Mouse (Mus musculus) layer of hippocampus, adult 11-12 months (tissue): ENCODE data around the gene Kng2.
"Not testable (repeated sequence)": the region's sequence is repeated elsewhere in the genome, so short reads cannot be mapped to it uniquely, and the experiment has no call there.

ENCODE experiments used
- DNase-seq: peaks from one replicate; pipeline ENCODE4 v3.0.0; 2022; ENCODE audit warnings: low spot score

Kng2 gene

DNA sequence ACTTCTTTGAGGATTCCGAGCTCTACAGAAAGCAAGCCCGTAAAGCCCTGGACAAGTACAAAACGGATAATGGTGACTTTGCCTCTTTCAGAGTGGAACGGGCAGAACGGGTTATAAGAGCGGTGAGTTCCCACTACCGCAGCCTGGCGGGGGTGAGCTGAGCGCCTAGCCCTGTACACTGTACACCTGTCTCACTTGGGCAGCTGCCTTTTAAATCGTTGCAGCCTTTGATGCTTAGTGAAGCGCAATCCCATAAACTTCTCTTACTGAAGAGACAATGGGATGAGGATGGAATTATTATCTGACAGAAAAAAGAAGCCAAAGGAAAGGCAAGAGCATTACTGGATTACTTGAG is 73.2 kb downstream of the Kng2 start:
- DNase-seq = no peak

DNA sequence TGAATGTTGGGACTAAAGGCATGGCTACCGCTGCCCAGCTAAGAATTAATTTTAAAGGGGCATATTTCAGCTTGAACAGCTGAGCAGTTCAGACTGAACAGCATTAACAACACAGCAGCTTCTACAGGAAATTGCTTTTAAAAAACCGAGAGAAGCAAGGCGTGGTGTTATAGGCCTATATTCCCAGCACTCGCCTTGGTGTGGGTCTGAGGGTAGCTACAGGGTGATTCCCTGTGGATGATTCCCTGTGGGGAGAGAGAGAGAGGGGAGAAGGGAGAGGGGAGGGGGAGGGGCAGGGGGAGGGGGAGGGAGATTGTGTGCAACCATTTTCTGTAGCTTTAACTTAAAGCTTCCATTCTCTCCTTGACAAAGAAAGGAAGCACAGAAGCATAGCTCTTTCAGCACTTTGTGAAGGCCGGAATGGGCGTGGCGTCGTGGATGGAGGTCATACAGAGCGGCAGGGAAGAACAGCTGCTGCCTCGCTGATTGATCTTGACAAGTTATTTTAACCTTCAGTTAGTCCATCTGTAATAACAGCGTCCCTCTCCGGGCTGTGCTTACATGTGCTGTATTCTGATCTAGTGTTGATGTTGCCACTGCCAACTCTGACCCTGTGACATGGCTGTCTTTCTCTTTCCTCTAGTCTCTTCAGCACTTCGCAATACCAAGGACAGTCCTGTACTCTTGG is 73.7 kb downstream of the Kng2 start:
- DNase-seq = no peak

DNA sequence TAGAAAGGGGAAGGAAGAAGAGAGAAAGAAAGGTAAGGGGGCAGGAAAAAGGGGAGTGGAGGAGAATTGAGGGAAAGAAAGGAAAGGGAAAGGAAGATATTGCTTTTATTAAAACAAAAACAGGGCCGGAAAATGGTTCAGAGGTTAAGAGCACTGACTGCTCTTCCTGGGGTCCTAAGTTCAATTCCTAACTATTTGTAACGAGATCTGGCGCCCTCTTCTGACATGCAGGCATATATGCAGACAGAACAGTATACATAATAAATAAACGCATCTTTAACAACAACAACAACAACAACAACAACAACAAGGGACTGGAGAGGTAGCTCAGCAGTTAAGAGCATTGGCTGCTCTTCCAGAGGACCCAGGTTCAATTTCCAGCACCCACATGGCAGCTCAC is 76.2 kb downstream of the Kng2 start:
- no peak for DNase-seq

DNA sequence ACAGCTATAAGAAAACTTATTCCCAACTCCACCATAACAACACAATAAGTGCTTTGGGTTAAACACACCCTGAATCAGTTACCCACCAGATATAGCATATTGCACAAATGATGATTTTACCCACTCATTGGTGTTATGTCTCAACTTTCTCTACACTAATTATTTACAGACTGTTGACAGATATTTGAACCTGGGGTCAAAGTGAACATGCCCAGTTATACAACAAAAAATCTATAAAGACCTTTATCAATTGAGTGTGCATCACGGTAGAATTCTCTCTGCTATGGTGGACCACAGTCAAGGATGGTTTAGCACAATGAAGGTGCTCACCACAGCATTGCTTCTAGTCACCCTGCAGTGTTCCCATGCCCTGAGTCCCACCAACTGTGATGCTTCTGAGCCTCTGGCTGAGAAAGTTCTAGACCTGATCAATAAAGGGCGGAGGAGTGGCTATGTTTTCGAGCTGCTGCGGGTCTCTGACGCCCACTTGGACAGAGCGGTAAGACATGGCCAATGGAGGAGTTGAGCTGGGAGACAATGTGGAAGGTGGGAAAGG is 78.4 kb downstream of the Kng2 start, which contains the start of gene Hrg:
Gene Hrg (plus strand): TSS at position 233 of the 556 bp plus-strand sequence.
- no peak for DNase-seq

DNA sequence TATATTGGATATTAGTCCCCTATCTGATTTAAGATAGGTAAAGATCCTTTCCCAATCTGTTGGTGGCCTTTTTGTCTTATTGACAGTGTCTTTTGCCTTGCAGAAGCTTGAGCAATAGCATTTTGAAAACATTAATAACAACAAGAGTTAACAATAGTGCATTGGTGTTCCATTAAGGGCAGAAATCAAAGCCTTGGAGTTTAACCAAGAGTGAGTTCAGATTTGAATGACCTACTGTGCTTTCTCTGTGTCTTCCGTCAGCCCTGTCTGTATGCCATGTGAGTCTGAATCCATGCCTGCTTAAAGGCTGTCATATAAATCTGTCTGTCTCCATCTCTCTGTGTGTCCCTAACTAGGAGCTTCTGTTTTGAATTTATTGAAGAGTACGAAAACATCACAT is 81.9 kb downstream of the Kng2 start:
- DNase-seq = no peak

DNA sequence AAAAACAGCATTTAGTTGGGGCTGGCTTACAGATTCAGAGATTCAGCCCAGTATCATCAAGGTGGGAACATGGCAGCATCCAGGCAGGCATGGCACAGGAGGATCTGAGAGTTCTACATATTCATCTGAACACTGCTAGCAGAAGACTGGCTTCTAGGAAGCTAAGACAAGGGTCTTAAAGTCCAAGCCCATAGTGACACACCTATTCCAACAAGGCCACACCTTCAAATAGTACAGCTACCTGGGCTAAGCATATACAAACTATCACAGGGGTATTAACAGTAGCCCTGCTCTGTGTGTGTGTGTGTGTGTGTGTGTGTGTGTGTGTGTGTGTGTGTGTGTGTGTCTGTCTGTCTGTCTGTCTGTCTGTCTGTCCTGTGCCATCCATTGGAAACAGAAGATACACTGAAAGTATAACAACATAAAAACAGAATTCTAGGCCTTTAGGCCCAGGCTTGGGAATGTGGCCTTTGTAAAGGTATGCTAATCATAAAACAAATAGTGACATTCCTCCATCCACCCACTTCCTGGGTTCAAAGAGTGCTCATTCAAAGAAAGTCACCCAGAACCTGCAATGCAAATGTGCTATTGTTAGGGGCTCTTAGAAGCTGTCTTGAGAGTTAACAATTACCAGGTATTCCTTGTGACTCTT is 87.3 kb downstream of the Kng2 start:
- DNase-seq = not testable (repeated sequence)

DNA sequence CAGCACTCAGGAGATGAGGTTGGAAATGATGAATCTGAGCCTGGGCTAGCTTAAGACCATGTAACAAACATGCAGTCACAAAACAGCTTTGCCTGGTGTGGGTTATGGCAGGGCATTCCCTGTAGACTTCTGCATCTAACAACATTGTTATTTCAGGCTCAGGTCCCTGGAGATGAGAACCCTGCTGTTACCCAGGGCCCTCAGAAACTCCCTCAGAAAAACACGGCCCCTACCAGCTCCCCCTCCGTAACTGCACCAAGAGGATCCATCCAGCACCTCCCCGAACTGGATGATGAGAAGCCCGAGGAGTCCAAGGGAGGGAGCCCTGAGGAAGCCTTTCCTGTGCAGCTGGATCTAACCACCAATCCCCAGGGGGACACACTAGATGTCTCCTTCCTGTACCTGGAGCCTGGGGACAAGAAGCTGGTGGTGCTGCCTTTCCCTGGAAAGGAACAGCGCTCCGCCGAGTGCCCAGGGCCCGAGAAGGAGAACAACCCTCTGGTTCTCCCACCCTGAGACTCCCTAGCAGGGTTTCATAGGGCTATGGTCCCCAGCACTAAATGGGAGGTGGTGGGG is 90.1 kb downstream of the Kng2 start:
- no peak for DNase-seq

DNA sequence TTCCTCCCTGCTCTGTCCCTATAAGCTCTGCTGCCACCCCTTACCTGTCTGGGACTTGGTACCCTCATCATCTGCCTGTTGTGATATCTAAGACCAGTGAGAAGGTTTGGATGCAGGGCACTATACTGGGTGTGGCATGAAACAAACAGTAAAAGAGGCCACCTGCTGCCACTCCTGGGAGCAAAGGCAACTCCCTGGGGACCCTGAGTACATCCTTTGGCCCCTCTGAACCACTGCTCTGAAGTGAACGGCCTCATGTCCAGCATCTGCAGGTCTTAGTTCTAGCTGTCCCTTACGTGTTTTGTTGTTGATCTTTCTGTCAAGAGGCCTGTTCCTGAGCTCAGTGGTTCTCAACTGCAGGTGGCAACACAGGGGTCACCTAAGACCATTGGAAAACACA is 90.7 kb downstream of the Kng2 start:
- DNase-seq = no peak

DNA sequence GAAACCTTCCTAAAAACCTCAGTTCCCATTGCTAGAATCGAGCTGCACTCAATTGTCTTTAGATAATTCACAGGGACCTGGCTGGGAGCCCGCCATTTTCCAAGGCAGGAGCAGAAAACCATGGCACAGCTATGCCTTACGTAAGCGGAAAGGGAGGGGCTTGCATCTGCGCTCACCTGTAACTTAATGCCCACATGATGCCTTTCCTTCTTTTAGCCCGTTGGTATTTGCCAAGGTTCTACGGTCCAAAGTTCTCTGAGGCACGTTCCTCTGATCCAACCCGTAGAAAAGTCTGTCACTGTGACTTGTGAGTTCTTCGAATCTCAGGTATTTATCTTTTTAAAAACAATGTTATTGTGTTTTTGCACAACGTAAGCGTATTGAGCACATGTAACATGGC is 91.7 kb downstream of the Kng2 start:
- DNase-seq = no peak
